Mouse (Mus musculus): Measurements from ENCODE around the gene Plaa. TPM values are rescaled to one million over a fixed set of nuclear protein-coding genes. Genes with fewer than 3 reads are reported as not detected.

The Plaa gene
- polyA plus RNA-seq, 1 experiment from 2014 or later: 68.4 TPM

DNA sequence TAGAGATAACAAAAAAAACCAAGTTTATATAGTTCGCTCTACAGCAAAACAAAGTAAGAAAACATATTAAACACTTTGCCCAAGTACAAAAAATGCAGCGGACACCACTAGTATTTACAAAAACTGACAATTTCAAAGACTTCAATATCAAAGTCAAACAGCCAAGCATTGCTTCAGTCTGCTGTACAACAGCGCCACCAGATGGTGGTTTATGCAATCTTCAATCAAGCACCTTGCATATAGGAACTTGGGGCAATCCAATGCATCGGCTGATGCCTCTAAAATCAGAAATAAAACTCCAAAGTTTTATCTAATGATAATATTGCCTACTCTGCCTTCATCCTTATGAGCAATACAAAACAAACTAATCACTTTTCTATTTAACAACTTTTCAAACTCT, 85.4 kb downstream of the Plaa start:
- no peaks in the 10 kb centered on the region for H3K36me3 ChIP-seq (ENCODE audit: control insufficient read depth, insufficient read depth, low read length)
- H3K27ac ChIP-seq (ENCODE audit: low read depth, low read length): no peak overlapping the region
- H3K9ac ChIP-seq (ENCODE audit: low read depth, low read length): no peak overlapping the region
- no peak overlapping the region for H3K4me3 ChIP-seq (ENCODE audit: low read length)
- no peak overlapping the region for H3K4me2 ChIP-seq (ENCODE audit: low read length)
- ATAC-seq: no peak
- no peaks in the 10 kb centered on the region for H3K27me3 ChIP-seq (replicated peaks; ENCODE audit: control insufficient read depth, insufficient read depth, low read length)
- no peaks in the 10 kb centered on the region for H3K9me3 ChIP-seq (ENCODE audit: control insufficient read depth, low read length)
- no peaks in the 10 kb centered on the region for H3K4me1 ChIP-seq (ENCODE audit: control insufficient read depth, insufficient read depth, low read depth, low read length)
- WGBS: 64% methylated on average over 4 of the region's 4 CpGs

Other genes starting within 250 kb of the Plaa start
- gene Gm10306, start 46.7 kb downstream of the Plaa start, polyA plus RNA-seq (2015; fragmentation: Nextera tagmentation; extraction: Ambion mirVana): not detected in 2 replicates
- gene Caap1, start 46.4 kb downstream of the Plaa start, polyA plus RNA-seq (2015; fragmentation: Nextera tagmentation; extraction: Ambion mirVana): 13.7 and 13.9 TPM in 2 replicates
- 20.4 and 21.9 TPM in 2 replicates for gene Ift74, start 11.2 kb upstream of the Plaa start, polyA plus RNA-seq (2015; fragmentation: Nextera tagmentation; extraction: Ambion mirVana)
- gene Lrrc19, start 46.9 kb upstream of the Plaa start, polyA plus RNA-seq (2015; fragmentation: Nextera tagmentation; extraction: Ambion mirVana): 0.21 and 0.22 TPM in 2 replicates
- gene Tek, start 136.0 kb upstream of the Plaa start, polyA plus RNA-seq (2015; fragmentation: Nextera tagmentation; extraction: Ambion mirVana): 8.5 and 12.1 TPM in 2 replicates

Measured in hindbrain, embryonic 16.5 days (tissue).